Comparison of ENCODE assay signal across 8 mouse cellular contexts in the genomic region with DNA sequence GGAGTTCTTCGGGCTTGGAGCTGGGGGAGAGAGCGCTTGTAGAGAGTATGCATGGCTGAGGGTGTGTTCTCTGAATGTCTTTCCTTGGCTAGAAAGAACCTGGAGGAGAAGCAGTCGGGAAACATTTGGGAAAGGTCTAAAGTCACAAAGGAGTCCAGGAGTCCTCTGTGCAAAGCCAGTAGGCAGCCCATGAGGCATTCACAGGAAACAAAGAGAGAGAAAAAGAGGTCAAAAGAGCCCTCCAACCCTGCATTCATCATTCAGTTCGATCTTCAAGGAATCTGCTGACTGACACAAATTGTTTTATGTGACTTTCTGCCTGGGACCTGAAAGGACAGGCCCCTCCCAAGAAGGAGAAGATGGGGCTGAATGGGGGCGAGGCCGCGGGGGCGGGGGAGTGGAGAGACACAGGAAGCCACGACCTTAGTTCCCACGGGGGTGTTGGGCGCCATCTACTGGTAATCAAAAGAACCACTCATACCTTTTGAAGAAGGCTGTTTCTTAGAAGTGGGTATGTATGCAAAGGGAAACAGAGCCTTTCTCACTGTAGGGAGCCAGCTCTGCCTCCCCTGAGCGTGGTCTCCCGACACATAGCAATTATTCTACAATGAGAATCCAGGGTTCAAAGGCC.
DNase-seq lines count a peak whose midpoint lies in the region; ATAC-seq lines count a peak whose summit lies in the region.

No protein-coding gene starts in this region.

- no peak overlapping the region for H3K9ac ChIP-seq in intestine, embryonic 14.5 days (ENCODE audit: low read length)
- no peak overlapping the region for H3K9ac ChIP-seq in midbrain, embryonic 16.5 days (ENCODE audit: low read depth, low read length)

- H3K27me3 ChIP-seq in intestine, embryonic 14.5 days (replicated peaks; ENCODE audit: control insufficient read depth, insufficient read depth, low read length), result no peaks in the 10 kb centered on the region; the same call in 1 of the 2 replicates
- no peaks in the 10 kb centered on the region for H3K27me3 ChIP-seq in midbrain, embryonic 16.5 days (ENCODE audit: control insufficient read depth, insufficient read depth, low read depth, low read length)

- no peak overlapping the region for H3K27ac ChIP-seq in intestine, embryonic 14.5 days (ENCODE audit: low read depth)
- no peak overlapping the region for H3K27ac ChIP-seq in midbrain, embryonic 16.5 days (ENCODE audit: low read length)

- H3K4me3 ChIP-seq in intestine, embryonic 14.5 days (ENCODE audit: low read depth, low read length), result no peak overlapping the region
- no peak overlapping the region for H3K4me3 ChIP-seq in midbrain, embryonic 16.5 days (ENCODE audit: low read depth, low read length)

- no peak for ATAC-seq in cerebellum, adult (ENCODE audit: insufficient number of reproducible peaks, low FRiP score, low TSS enrichment)
- ATAC-seq in intestine, embryonic 14.5 days (replicated peaks; ENCODE audit: low FRiP score, low TSS enrichment, low read depth), result peak; percentile 60; the same call in 1 of the 2 replicates
- ATAC-seq in midbrain, embryonic 16.5 days, result peak; percentile 52

- H3K9me3 ChIP-seq in intestine, embryonic 14.5 days (ENCODE audit: control insufficient read depth, low read length), result no peaks in the 10 kb centered on the region
- no peaks in the 10 kb centered on the region for H3K9me3 ChIP-seq in midbrain, embryonic 16.5 days (replicated peaks; ENCODE audit: control insufficient read depth, low read length, poor library complexity, severe bottlenecking)

- peak; percentile 24 for DNase-seq in cerebellum, adult 11 months
- DNase-seq in embryo, embryonic 10 days (ENCODE audit: low spot score), result peak; percentile 88
- DNase-seq in gastrocnemius, postnatal 25 days, result peak; percentile 47
- DNase-seq in intestine, embryonic 14.5 days (ENCODE audit: low spot score), result peak; percentile 76
- peak; percentile 33 to 46 for DNase-seq in left cerebral cortex, postnatal 36 days (ENCODE audit: low spot score in 2 of 2)
- peak; percentile 55 to 64 for DNase-seq in spleen, postnatal 14 days (ENCODE audit: low spot score in 2 of 2)

- no peaks in the 10 kb centered on the region for H3K36me3 ChIP-seq in intestine, embryonic 14.5 days (ENCODE audit: control insufficient read depth, insufficient read depth, low read length)
- H3K36me3 ChIP-seq in midbrain, embryonic 16.5 days (ENCODE audit: control insufficient read depth, insufficient read depth, low read length), result no peaks in the 10 kb centered on the region

- intact Hi-C loops in left cerebral cortex, postnatal 36 days (cut with DNase I), result loop anchor here (2.0 to 10.0 kb wide), 4 partner anchors 254 to 972 kb away; no protein-coding TSS in a partner anchor

- H3K4me2 ChIP-seq in intestine, embryonic 14.5 days (ENCODE audit: low read length), result no peak overlapping the region
- peak overlapping the region; percentile 9; the same call in 1 of the 2 replicates for H3K4me2 ChIP-seq in midbrain, embryonic 16.5 days (ENCODE audit: low read length)

- 18% methylated on average over 13 of the region's 13 CpGs for WGBS in intestine, embryonic 14.5 days
- WGBS in midbrain, embryonic 16.5 days, result 6% methylated on average over 13 of the region's 13 CpGs

- H3K4me1 ChIP-seq in intestine, embryonic 14.5 days (replicated peaks; ENCODE audit: control insufficient read depth, insufficient read depth, low read length), result no peaks in the 10 kb centered on the region
- peaks cover 3% of the 10 kb centered on the region; the same call in 1 of the 2 replicates for H3K4me1 ChIP-seq in midbrain, embryonic 16.5 days (ENCODE audit: control insufficient read depth, insufficient read depth, low read length)

Comparison
In these comparisons a context has a peak if more than half of its experiments do, and no peak if none do; other contexts are left out.
1. DNase-seq: peak in every context shown above with its lines; median percentile 88 in embryo, embryonic 10 days; 76 in intestine, embryonic 14.5 days; 60 in spleen, postnatal 14 days; 47 in gastrocnemius, postnatal 25 days; 40 in left cerebral cortex, postnatal 36 days; 24 in cerebellum, adult 11 months.